Mouse (Mus musculus): ENCODE results near the gene Arhgef26. TPM values are rescaled to one million over a fixed set of nuclear protein-coding genes. Genes with fewer than 3 reads are reported as not detected.

The Arhgef26 gene
- 6.7 and 7.8 TPM in 2 replicates for polyA plus RNA-seq (2016; fragmentation: Nextera tagmentation; extraction: Ambion mirVana)

DNA sequence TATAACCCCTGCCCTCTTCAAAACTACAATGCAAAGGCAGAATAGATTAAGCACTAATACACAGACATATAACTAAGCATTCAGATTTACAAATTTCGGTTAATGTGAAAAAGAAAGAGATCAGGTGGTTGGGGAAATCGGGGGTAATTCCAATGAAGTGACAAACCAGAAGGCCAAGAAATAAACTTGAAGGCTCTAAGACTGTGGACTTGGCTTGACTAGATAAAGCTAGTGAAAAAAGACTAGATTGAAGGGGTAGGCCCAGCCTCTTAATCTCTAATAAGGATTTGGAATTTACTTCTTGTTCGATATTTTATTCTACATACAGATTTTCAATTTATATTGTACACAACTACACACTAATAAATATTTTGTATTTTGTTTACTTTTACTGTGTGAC lies at the start of gene Arhgef26:
Arhgef26 (plus strand) TSS at position 301 of the 400 bp plus-strand sequence.
- 0 out of 2 replicates have a peak within 1 kb of the TSS, but pooled peaks have one; percentile 17 for H3K27ac ChIP-seq (ENCODE audit: poor library complexity, severe bottlenecking)
- peak within 1 kb of the TSS; percentile 78 for H3K4me3 ChIP-seq
- no peaks in the 10 kb centered on the region for H3K9me3 ChIP-seq (replicated peaks)
- peaks cover 8% of the 10 kb centered on the region; the same call in 1 of the 2 replicates for H3K4me1 ChIP-seq (replicated peaks)
- WGBS: 77% methylated on average over 3 of the region's 3 CpGs
- peak within 1 kb of the TSS; percentile 71 for H3K9ac ChIP-seq
- no peaks in the 10 kb centered on the region; the same call in 1 of the 2 replicates for H3K27me3 ChIP-seq (replicated peaks)
- ATAC-seq (ENCODE audit: insufficient number of reproducible peaks, low FRiP score): no peak
- peak within 1 kb of the TSS; percentile 94 for H3K4me2 ChIP-seq
- H3K36me3 ChIP-seq: no peaks in the 10 kb centered on the region

DNA sequence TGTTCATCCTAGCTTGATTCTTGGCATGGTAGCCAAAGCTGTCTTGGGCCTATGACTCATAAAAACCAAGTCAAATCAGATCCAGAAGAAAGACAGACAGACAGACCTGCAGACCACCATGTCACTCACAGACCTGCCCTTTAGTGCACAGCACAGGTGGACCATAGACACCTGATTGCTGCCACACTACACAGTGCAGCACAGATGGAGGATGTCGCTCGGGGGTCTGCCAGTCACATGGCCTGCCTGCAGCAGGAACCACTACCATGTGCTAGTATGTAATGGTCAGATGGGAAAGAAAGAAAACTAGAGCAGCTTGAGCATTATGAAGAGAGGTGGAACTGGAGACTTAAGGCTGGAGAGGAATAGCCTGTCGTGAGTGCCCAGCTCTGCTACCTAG lies 27.7 kb upstream of the Arhgef26 start:
- WGBS: 79% methylated on average over 3 of the region's 3 CpGs
- H3K4me1 ChIP-seq (replicated peaks): no peaks in the 10 kb centered on the region
- no peak overlapping the region for H3K27ac ChIP-seq (ENCODE audit: poor library complexity, severe bottlenecking)
- H3K36me3 ChIP-seq: no peaks in the 10 kb centered on the region
- H3K4me3 ChIP-seq: no peak overlapping the region
- H3K27me3 ChIP-seq (replicated peaks): no peaks in the 10 kb centered on the region
- no peak overlapping the region for H3K9ac ChIP-seq
- ATAC-seq (ENCODE audit: insufficient number of reproducible peaks, low FRiP score): no peak
- no peaks in the 10 kb centered on the region for H3K9me3 ChIP-seq (replicated peaks)
- no peak overlapping the region for H3K4me2 ChIP-seq

DNA sequence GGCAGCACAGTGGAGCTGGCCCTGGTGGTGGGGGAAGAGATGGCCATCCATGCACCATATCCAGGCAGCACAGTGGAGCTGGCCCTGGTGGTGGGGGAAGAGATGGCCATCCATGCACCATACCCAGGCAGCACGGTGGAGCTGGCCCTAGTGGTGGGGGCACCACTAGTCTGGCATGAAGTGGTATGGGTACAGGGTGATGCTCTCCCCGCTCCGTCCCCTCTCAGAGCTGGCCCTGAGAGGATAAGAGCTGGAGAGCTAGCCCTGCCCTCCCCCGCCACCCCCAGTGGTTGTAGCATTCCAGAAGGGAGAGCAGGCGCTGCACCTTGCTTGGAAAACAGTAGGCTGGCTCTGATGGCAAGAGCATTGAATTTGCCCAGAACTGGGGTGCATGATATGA lies 26.9 kb upstream of the Arhgef26 start:
- no peak overlapping the region for H3K27ac ChIP-seq (ENCODE audit: poor library complexity, severe bottlenecking)
- no peaks in the 10 kb centered on the region for H3K27me3 ChIP-seq (replicated peaks)
- ATAC-seq (ENCODE audit: insufficient number of reproducible peaks, low FRiP score): no peak
- H3K4me2 ChIP-seq: no peak overlapping the region
- H3K9me3 ChIP-seq (replicated peaks): no peaks in the 10 kb centered on the region
- H3K36me3 ChIP-seq: no peaks in the 10 kb centered on the region
- 82% methylated on average over 5 of the region's 5 CpGs for WGBS
- H3K4me3 ChIP-seq: no peak overlapping the region
- H3K4me1 ChIP-seq (replicated peaks): no peaks in the 10 kb centered on the region
- H3K9ac ChIP-seq: no peak overlapping the region

DNA sequence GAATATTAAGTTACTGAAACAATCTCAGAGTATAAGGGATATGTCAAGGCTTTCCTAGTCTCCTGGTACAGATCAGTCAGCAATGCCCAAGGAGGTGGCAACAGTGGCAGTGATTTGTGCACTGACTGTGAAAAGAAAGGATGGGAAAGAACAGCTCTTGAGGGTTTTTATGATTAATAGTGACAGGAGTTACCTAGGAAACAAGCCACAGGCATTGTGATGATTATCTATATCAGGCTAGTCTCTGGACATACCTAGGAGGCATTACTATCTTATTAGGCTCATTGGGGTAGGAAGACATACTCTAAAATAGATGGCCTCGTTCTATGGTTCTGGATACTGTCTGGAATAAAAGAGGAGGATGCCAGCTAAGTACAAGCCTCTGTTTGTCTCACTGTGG lies 13.4 kb upstream of the Arhgef26 start:
- 68% methylated on average over 1 of the region's 1 CpGs for WGBS
- H3K4me3 ChIP-seq: no peak overlapping the region

DNA sequence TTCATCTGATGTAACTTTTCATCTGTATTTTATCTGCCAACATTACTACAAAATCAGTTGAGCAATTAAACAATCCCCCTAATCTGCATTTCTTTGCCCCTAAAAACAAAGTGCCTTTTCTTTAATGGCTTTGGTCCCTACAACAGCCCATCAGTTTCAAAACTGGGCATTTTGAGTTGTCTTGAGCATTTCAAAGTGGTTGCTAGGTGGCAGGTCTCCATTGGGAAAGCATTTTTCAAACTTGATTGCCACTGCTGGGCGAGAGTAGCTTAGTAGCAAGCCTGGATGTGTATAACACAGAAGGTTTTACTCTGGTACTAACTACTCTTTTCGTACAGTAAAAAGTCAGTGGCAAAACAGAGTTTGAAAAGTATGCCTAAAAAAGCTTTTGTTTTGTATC lies 10.2 kb upstream of the Arhgef26 start:
- Histone ChIP-seq H3K4me1 (replicated peaks) (no peaks in the 10 kb centered on the region), H3K4me3 (no peak overlapping the region), H3K4me2 (no peak overlapping the region), H3K27ac (ENCODE audit: poor library complexity, severe bottlenecking) (no peak overlapping the region), H3K27me3 (replicated peaks) (no peaks in the 10 kb centered on the region), H3K36me3 (no peaks in the 10 kb centered on the region), H3K9me3 (replicated peaks) (no peaks in the 10 kb centered on the region), H3K9ac (no peak overlapping the region)
- WGBS: 76% methylated on average over 2 of the region's 2 CpGs
- no peak for ATAC-seq (ENCODE audit: insufficient number of reproducible peaks, low FRiP score)

More for the DNA sequence above, 13.4 kb upstream of the Arhgef26 start:
- no peak overlapping the region for H3K9ac ChIP-seq
- no peaks in the 10 kb centered on the region for H3K27me3 ChIP-seq (replicated peaks)
- H3K9me3 ChIP-seq (replicated peaks): no peaks in the 10 kb centered on the region
- no peak overlapping the region for H3K4me2 ChIP-seq
- H3K27ac ChIP-seq (ENCODE audit: poor library complexity, severe bottlenecking): no peak overlapping the region
- H3K36me3 ChIP-seq: no peaks in the 10 kb centered on the region
- no peak for ATAC-seq (ENCODE audit: insufficient number of reproducible peaks, low FRiP score)
- H3K4me1 ChIP-seq (replicated peaks): no peaks in the 10 kb centered on the region

DNA sequence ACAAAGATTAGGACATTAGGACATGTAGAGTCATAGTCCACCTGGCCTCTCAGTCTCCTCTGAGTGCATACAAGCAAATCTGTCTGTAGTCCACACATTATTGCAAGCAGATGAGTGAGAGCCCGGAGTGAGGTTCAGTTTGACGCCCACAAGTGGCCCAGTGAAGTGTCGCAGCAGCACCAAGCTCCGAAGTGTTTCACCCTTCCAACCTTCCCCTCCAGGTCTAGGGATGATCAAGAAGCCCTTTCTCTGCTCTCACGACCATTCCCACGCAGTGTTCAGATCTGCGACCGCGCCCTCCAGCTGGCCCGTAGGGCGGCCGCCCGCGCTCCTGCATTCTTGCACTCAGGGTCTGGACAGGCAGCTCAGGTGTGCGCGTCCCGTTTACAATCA lies 313 bp downstream of the Arhgef26 start:
- no peaks in the 10 kb centered on the region for H3K9me3 ChIP-seq (replicated peaks)
- ATAC-seq (ENCODE audit: insufficient number of reproducible peaks, low FRiP score): no peak
- peak overlapping the region; percentile 94 for H3K4me2 ChIP-seq
- 2% methylated on average over 17 of the region's 17 CpGs for WGBS
- H3K27ac ChIP-seq (ENCODE audit: poor library complexity, severe bottlenecking): no peak overlapping the region
- H3K4me3 ChIP-seq: peak overlapping the region; percentile 78
- H3K36me3 ChIP-seq: no peaks in the 10 kb centered on the region
- H3K9ac ChIP-seq: peak overlapping the region; percentile 71; the same call in 1 of the 2 replicates
- peaks cover 8% of the 10 kb centered on the region; the same call in 1 of the 2 replicates for H3K4me1 ChIP-seq (replicated peaks)
- no peaks in the 10 kb centered on the region; the same call in 1 of the 2 replicates for H3K27me3 ChIP-seq (replicated peaks)

DNA sequence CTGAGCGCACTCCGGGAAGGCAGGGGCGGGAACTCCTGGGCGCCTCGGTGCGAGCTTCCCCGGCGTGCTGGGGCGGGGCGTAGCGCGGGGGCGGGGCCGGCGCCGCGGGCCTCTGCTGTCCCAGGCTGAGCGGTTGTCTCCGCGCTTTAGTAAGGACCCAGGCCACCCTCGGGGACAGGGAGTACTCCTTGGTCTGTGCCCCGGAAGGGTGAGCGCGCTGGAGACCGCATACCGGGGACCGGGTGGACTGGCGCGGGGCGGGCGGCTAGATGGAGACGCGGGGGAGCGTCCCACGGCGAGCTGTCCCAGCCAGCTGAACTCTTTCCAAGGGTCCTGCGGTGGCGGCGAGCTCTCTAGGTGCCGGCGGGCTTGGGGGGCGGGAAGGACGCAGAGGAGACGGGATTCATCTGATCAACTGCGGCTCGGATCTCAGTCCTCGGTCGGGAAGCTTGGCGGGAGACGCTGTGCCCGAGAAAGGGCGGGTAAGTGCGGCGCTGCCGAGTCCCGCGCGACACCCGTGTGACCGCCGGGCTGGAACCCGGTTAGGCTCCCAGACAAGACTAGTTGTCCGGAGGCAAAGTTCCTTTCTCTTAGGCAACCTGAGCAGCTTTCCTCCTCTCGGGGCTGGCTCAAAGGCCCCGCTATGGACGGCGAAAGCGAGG lies 841 bp downstream of the Arhgef26 start:
- H3K27ac ChIP-seq (ENCODE audit: poor library complexity, severe bottlenecking): 0 out of 2 replicates have a peak overlapping the region, but pooled peaks have one; percentile 17
- no peaks in the 10 kb centered on the region for H3K9me3 ChIP-seq (replicated peaks)
- WGBS: under 1% methylated on average over 68 of the region's 68 CpGs
- no peaks in the 10 kb centered on the region for H3K36me3 ChIP-seq
- H3K4me3 ChIP-seq: peak overlapping the region; percentile 78
- H3K4me2 ChIP-seq: peak overlapping the region; percentile 94
- H3K27me3 ChIP-seq (replicated peaks): no peaks in the 10 kb centered on the region; the same call in 1 of the 2 replicates
- peak; percentile 92 for ATAC-seq (ENCODE audit: insufficient number of reproducible peaks, low FRiP score)
- H3K9ac ChIP-seq: peak overlapping the region; percentile 71
- H3K4me1 ChIP-seq (replicated peaks): peaks cover 8% of the 10 kb centered on the region; the same call in 1 of the 2 replicates

DNA sequence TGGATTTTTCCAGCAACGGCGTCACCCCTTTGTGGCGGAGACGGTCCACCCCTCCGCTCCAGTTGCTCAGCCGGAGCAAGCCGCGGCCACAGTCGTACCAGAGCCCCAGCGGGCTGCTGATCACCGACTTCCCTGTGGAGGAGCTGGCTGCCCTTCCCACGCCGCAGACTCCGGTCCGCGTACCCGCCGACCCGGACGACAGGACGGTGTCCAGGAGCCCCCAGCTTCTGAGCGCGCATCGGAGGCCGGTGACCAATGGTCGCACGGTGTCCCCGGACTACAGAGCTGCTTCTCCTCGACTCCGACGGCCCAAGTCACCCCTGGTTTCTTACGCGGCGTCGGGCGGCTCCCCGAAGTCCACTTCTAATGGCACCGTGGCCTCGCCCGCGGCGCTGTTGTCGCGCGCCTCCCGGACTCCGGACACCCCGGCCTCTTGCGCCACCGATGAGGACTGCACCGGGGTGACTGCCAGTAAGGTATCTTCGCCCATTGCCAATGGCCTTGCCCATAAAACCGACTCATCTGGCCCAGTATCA lies 1.4 kb downstream of the Arhgef26 start:
- Histone ChIP-seq H3K4me3 (peak overlapping the region; percentile 78), H3K4me2 (peak overlapping the region; percentile 94), H3K9me3 (replicated peaks) (no peaks in the 10 kb centered on the region), H3K27ac (ENCODE audit: poor library complexity, severe bottlenecking) (no peak overlapping the region), H3K36me3 (no peaks in the 10 kb centered on the region), H3K4me1 (replicated peaks) (peaks cover 8% of the 10 kb centered on the region; the same call in 1 of the 2 replicates), H3K9ac (peak overlapping the region; percentile 71), H3K27me3 (replicated peaks) (no peaks in the 10 kb centered on the region; the same call in 1 of the 2 replicates)
- ATAC-seq (ENCODE audit: insufficient number of reproducible peaks, low FRiP score): peak; percentile 56
- under 1% methylated on average over 53 of the region's 53 CpGs for WGBS

DNA sequence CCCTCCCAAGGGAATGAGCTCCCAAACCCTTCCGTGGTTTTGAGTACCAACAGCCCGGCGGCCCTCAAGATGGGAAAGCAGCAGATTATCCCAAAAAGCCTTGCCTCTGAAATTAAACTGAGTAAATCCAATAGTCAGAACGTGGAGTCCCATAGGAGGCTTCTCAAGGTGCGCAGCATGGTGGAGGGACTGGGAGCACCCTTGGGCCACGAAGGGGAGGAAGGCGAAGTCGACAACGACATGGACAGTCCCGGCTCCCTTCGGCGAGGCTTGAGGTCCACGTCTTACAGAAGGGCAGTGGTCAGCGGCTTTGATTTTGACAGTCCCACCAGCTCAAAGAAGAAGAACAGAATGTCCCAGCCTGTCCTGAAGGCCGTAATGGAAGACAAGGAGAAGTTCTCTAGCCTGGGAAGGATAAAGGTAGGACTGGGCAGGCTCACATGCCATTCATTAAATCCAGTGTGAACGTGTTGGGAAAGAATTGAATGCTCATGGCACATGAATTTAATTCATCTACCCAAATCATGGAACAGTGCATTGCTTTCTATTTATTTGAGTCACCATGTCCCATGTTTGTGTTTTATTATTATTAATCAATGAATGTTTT lies 2.1 kb downstream of the Arhgef26 start:
- no peak overlapping the region for H3K27ac ChIP-seq (ENCODE audit: poor library complexity, severe bottlenecking)
- 12% methylated on average over 16 of the region's 16 CpGs for WGBS
- peak overlapping the region; percentile 78 for H3K4me3 ChIP-seq
- H3K9me3 ChIP-seq (replicated peaks): no peaks in the 10 kb centered on the region
- no peaks in the 10 kb centered on the region for H3K36me3 ChIP-seq
- peak overlapping the region; percentile 94 for H3K4me2 ChIP-seq
- H3K4me1 ChIP-seq (replicated peaks): peaks cover 8% of the 10 kb centered on the region; the same call in 1 of the 2 replicates
- H3K9ac ChIP-seq: peak overlapping the region; percentile 71
- no peak for ATAC-seq (ENCODE audit: insufficient number of reproducible peaks, low FRiP score)
- no peaks in the 10 kb centered on the region; the same call in 1 of the 2 replicates for H3K27me3 ChIP-seq (replicated peaks)

DNA sequence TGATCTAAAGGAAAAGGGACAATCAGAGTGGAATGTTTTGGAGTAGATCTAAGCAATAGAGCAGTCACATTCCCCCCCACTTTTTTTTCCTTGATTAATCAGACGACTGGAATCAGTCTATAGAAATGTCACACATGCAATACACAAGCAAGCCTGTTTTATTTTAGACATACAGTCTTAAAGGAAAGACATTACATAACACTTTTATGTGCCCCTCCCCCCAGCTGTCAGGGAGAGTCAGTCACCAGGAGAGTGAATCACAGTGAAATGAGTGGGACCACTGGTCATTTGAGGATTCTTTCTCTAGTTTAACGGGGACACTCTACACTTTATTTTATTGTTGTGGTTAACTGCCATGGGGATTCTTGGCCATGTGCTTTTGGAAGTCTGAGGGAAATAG lies 2.7 kb downstream of the Arhgef26 start:
- WGBS: 26% methylated on average over 2 of the region's 2 CpGs
- H3K27ac ChIP-seq (ENCODE audit: poor library complexity, severe bottlenecking): no peak overlapping the region
- ATAC-seq (ENCODE audit: insufficient number of reproducible peaks, low FRiP score): no peak
- H3K4me1 ChIP-seq (replicated peaks): peaks cover 8% of the 10 kb centered on the region; the same call in 1 of the 2 replicates
- H3K4me3 ChIP-seq: peak overlapping the region; percentile 78
- peak overlapping the region; percentile 40 for H3K4me2 ChIP-seq
- no peak overlapping the region for H3K9ac ChIP-seq
- no peaks in the 10 kb centered on the region for H3K9me3 ChIP-seq (replicated peaks)
- H3K27me3 ChIP-seq (replicated peaks): no peaks in the 10 kb centered on the region; the same call in 1 of the 2 replicates
- H3K36me3 ChIP-seq: no peaks in the 10 kb centered on the region
